ENCODE assay signal across 8 mouse cellular contexts in the genomic region with DNA sequence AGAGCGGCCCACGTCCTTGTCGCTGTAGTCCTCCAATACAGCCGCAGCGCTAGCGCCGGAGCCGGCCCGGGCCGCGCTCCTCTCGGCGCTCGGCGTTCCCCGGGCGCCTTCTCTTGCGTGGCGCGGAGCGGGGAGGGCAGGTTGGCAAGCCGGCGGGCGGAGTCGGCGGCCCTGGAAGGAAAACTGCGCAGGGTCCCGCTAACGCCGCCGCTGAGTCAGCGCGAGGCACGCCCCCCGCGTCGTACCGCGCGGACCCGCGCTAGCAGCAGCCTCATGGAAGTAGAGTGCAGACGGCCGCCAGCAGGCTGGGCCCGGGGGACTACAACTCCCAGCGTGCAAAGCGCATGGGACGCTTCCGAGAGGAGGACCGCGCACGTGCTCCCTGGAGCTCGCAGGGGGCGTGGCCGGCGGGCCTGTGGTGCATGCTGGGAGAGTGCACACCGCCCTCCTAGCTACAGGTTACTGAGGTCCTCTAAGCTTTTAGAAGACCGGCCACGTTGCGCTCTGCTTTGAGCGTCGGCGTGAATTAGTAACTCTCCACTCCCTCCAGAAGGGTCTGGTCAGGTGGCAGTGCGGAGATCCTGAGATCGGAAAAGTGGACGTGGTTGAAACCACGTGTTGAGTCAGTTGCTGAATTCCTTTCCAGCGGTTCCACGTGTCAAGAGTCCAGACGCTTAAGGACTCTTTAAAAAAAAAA. TPM values are rescaled to one million over a fixed set of nuclear protein-coding genes. Genes with fewer than 3 reads are reported as not detected.
DNase-seq lines count a peak whose midpoint lies in the region; ATAC-seq and TF ChIP-seq lines count a peak whose summit lies in the region.

A gene (minus strand): TSS at position 147 of the 697 bp plus-strand sequence.

- H3K79me2 ChIP-seq in heart, adult 2 months (replicated peaks; ENCODE audit: control insufficient read depth, insufficient read depth, low read length): 0 out of 2 replicates have a peak, but pooled peaks cover 4% of the 10 kb centered on the region

- H3K9me3 ChIP-seq in embryonic facial prominence, embryonic 14.5 days (ENCODE audit: control insufficient read depth, low read length): no peaks in the 10 kb centered on the region
- no peaks in the 10 kb centered on the region for H3K9me3 ChIP-seq in limb, embryonic 13.5 days
- no peaks in the 10 kb centered on the region for H3K9me3 ChIP-seq in midbrain, embryonic 16.5 days (replicated peaks; ENCODE audit: control insufficient read depth, low read length, poor library complexity, severe bottlenecking)

- peaks cover 16% of the 10 kb centered on the region for H3K36me3 ChIP-seq in embryonic facial prominence, embryonic 14.5 days (ENCODE audit: control insufficient read depth, insufficient read depth, low read length)
- peaks cover 8% of the 10 kb centered on the region for H3K36me3 ChIP-seq in heart, adult 2 months (ENCODE audit: control insufficient read depth, insufficient read depth, low read length)
- peaks cover 13% of the 10 kb centered on the region for H3K36me3 ChIP-seq in limb, embryonic 13.5 days
- peaks cover 10% of the 10 kb centered on the region for H3K36me3 ChIP-seq in midbrain, embryonic 16.5 days (ENCODE audit: control insufficient read depth, insufficient read depth, low read length)

- peak; percentile 84 for TF ChIP-seq EP300 in heart, adult 2 months (IDR thresholded peaks at IDR 0.05; ENCODE audit: insufficient read depth, low read depth, low read length)

- DNase-seq in 3T3-L1 (ENCODE audit: low read depth, low spot score): peak; percentile 95
- peak; percentile 89 to 94 for DNase-seq in adrenal gland, postnatal 4 days (ENCODE audit: low spot score in 2 of 2)
- DNase-seq in embryonic facial prominence, embryonic 14.5 days (ENCODE audit: low spot score): peak; percentile 99
- DNase-seq in heart, adult 2 months: peak; percentile 98 to 99
- peak; percentile 98 for DNase-seq in kidney, adult 8-10 months
- DNase-seq in spleen, postnatal 10 days (ENCODE audit: low spot score in 2 of 2): peak; percentile 95 to 99

- intact Hi-C loops in heart, adult 2 months (cut with DNase I): no loop called here

- H3K27me3 ChIP-seq in embryonic facial prominence, embryonic 14.5 days (replicated peaks; ENCODE audit: control insufficient read depth, insufficient read depth, low read length): no peaks in the 10 kb centered on the region
- H3K27me3 ChIP-seq in heart, adult 2 months (ENCODE audit: control insufficient read depth, insufficient read depth, low read length): no peaks in the 10 kb centered on the region
- H3K27me3 ChIP-seq in limb, embryonic 13.5 days: no peaks in the 10 kb centered on the region
- H3K27me3 ChIP-seq in midbrain, embryonic 16.5 days (ENCODE audit: control insufficient read depth, insufficient read depth, low read depth, low read length): no peaks in the 10 kb centered on the region

- ATAC-seq in embryonic facial prominence, embryonic 14.5 days (ENCODE audit: low read depth): peak; percentile 100
- ATAC-seq in limb, embryonic 13.5 days (ENCODE audit: low FRiP score, low read depth): peak; percentile 100
- ATAC-seq in midbrain, embryonic 16.5 days: peak; percentile 99

- H3K4me2 ChIP-seq in embryonic facial prominence, embryonic 14.5 days (ENCODE audit: low read depth, low read length): peak within 1 kb of the TSS; percentile 73
- H3K4me2 ChIP-seq in limb, embryonic 13.5 days (replicated peaks): peak within 1 kb of the TSS; percentile 78
- H3K4me2 ChIP-seq in midbrain, embryonic 16.5 days (ENCODE audit: low read length): peak within 1 kb of the TSS; percentile 76

- H3K4me1 ChIP-seq in embryonic facial prominence, embryonic 14.5 days (ENCODE audit: control insufficient read depth, insufficient read depth, low read length): peaks cover 13% of the 10 kb centered on the region
- peaks cover 3% of the 10 kb centered on the region; the same call in 1 of the 2 replicates for H3K4me1 ChIP-seq in heart, adult 2 months (ENCODE audit: control insufficient read depth, insufficient read depth, low read length)
- H3K4me1 ChIP-seq in limb, embryonic 13.5 days: peaks cover 19% of the 10 kb centered on the region
- peaks cover 11% of the 10 kb centered on the region for H3K4me1 ChIP-seq in midbrain, embryonic 16.5 days (ENCODE audit: control insufficient read depth, insufficient read depth, low read length)

- TF ChIP-seq POLR2A in heart, adult 2 months (IDR thresholded peaks at IDR 0.05; ENCODE audit: insufficient read depth, low read depth, low read length): peak; percentile 87

- H3K4me3 ChIP-seq in embryonic facial prominence, embryonic 14.5 days (ENCODE audit: low read depth, low read length): peak within 1 kb of the TSS; percentile 78
- H3K4me3 ChIP-seq in heart, adult 2 months: peak within 1 kb of the TSS; percentile 91
- H3K4me3 ChIP-seq in limb, embryonic 13.5 days: peak within 1 kb of the TSS; percentile 87
- peak within 1 kb of the TSS; percentile 87 for H3K4me3 ChIP-seq in midbrain, embryonic 16.5 days (ENCODE audit: low read depth, low read length)

- TF ChIP-seq CTCF in heart, adult 2 months (IDR thresholded peaks at IDR 0.05): peak; percentile 40

- peak within 1 kb of the TSS; percentile 81 for H3K9ac ChIP-seq in embryonic facial prominence, embryonic 14.5 days (ENCODE audit: low read depth, low read length)
- peak within 1 kb of the TSS; percentile 93 for H3K9ac ChIP-seq in heart, adult 2 months (ENCODE audit: low read depth, low read length)
- peak within 1 kb of the TSS; percentile 91 for H3K9ac ChIP-seq in limb, embryonic 13.5 days
- H3K9ac ChIP-seq in midbrain, embryonic 16.5 days (ENCODE audit: low read depth, low read length): peak within 1 kb of the TSS; percentile 82

- WGBS in embryonic facial prominence, embryonic 14.5 days: under 1% methylated on average over 43 of the region's 70 CpGs
- under 1% methylated on average over 70 of the region's 70 CpGs for WGBS in heart, adult 2 months
- WGBS in limb, embryonic 13.5 days: under 1% methylated on average over 70 of the region's 70 CpGs
- under 1% methylated on average over 70 of the region's 70 CpGs for WGBS in midbrain, embryonic 16.5 days

- H3K27ac ChIP-seq in embryonic facial prominence, embryonic 14.5 days (replicated peaks; ENCODE audit: low read depth, low read length): peak within 1 kb of the TSS; percentile 91
- H3K27ac ChIP-seq in heart, adult 2 months: peak within 1 kb of the TSS; percentile 90
- H3K27ac ChIP-seq in limb, embryonic 13.5 days: peak within 1 kb of the TSS; percentile 97
- H3K27ac ChIP-seq in midbrain, embryonic 16.5 days (ENCODE audit: low read length): peak within 1 kb of the TSS; percentile 89

RNA-seq across cellular contexts. Expression of the gene that starts here (rescaled TPM):
- total RNA-seq in adrenal gland, postnatal 4 days (2021): 10 to 100 TPM; 66.1 to 69.0 TPM
- polyA plus RNA-seq in embryonic facial prominence, embryonic 14.5 days (2014; fragmentation: Nextera tagmentation; extraction: Ambion mirVana): 54.9 and 62.5 TPM in 2 replicates
- 10 to 100 TPM; 30.0 to 30.8 TPM for total RNA-seq in heart, adult 2 months (2021)
- 43.8 and 59.9 TPM in 2 replicates for polyA plus RNA-seq in heart, adult 2 months (2012; rRNA removed)
- 45.8 and 46.0 TPM in 2 replicates for polyA plus RNA-seq in limb, embryonic 13.5 days (2015; fragmentation: Nextera tagmentation; extraction: Ambion mirVana)
- polyA plus RNA-seq in midbrain, embryonic 16.5 days (2015; fragmentation: Nextera tagmentation; extraction: Ambion mirVana): 30.7 and 32.0 TPM in 2 replicates

Comparison
In these comparisons a context has a peak if more than half of its experiments do, and no peak if none do; other contexts are left out.
1. Peak in every context shown above with its lines: DNase-seq, ATAC-seq, H3K4me3 ChIP-seq and H3K27ac ChIP-seq.